Mouse (Mus musculus) T-helper 1 cell (primary cell): ENCODE measurements around the gene Slpi.
"Not testable (repeated sequence)": the region's sequence is repeated elsewhere in the genome, so short reads cannot be mapped to it uniquely, and the experiment has no call there.

ENCODE experiments used
- in situ Hi-C: fragments of 300-600 bp; cut with MboI, MseI; formaldehyde crosslinking; loops from one replicate; pipeline ENCODE4 v1.15.1; 2025; ENCODE audit warnings: high pct_unique_total_duplicates

Slpi gene

DNA sequence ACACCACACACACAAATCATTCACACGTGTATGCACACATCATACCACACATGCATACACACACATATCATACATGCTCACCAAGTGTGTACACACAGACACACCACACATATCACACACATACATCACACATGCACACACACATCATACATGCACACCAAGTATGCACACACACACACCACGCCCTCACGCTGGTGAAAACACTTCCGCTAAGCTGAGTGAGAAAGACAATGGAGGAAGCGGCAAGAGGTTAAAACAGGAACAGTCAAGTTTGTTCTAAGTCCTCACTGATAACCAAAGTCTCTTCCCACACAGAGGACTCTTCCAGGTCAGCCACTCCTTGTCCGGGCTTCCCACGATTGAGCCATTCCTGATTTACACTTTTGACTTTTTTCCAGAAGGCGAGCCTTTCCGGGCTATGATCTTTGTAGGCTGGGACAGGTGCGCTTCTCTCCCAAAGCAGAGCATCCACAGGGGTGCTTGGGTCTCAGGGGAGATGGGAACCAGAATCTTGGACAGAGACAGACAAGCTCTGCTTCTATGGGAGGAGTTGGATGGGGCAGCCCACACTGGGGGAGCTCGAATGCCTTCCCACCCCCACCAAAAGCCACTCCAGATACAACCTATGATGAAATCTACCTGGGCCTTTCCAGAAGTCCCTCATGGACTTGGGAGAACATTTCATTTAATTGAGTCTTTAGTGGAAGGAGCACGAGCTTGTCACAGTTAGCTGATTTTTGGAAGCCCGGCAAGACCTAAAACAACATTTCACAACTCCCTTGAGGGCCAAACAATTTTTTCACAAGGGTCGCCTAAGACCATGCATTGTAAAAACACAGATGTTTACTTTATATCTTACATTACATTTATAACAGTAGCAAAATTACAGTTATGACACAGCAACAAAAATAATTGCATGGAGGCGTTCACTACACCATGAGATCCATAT, 11.1 kb downstream of the Slpi start:
- in situ Hi-C loops = no loop called here

DNA sequence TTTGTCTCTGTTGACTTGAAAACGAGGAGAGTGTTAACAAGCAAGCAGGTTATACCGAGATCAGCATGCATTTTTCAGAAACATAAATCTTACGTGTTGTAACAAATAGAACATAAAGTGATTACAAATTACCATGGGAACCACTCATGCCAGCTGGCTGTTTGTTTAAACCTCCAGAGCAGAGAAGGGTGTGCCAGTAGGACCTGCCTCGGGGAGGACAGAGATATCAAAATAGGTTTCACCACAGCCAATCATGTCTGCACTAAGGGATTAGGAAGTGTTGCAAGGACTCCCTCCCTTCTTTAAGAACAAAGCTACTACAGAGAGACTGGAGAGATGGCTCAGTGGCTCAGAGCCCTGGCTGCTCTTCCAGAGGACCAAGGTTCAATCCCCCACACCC, 15.7 kb downstream of the Slpi start:
- in situ Hi-C loops = no loop called here

DNA sequence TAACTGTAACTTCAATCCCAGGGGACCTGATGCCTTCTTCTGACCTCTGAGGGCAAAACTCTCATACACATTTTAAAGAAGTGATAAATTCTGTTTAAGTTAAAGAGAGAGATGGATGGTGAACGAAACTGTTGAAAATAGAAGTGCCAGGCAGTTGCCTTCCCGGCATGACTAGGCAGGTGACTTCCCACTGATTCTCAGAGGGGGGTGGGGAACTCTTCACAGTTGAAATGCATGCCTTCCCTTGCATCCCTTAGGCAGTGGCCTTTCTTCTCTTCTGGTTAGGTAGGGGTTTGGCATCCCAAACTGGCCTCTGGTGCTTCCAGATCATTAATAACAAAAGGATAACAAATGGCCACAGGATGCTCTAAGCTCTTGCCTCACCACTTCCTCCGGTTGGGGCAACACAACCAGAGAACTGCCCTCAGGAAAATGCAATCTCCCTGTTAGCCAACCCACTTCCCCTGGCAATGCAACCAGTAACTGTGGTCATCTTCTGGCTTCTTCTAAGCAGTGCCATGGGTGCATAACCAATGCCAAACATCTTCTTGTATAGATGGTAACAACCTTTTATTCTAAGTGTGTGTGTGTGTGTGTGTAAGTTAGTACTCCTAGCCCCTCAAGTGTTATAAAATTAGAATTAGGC, 16.4 kb downstream of the Slpi start:
- in situ Hi-C loops = no loop called here

DNA sequence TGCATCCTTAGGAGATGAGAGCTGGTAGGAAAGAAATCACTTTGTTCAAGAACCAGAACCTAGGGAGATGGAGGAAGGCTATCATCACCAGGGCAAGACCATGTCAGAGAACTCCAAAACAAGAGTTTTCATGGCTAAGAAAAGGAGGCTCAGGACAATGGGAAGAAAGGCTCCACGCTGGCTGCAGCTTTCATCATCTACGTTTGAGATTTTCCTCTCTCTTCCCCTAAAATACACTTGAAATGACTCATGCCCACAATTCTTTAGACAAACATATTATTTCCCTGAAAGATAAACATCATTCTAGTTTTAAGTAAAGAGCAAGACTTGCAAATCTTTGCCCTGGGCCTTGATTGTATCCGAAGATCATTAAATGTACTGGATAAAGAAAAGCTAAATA, 17.5 kb downstream of the Slpi start:
- in situ Hi-C loops = no loop called here

DNA sequence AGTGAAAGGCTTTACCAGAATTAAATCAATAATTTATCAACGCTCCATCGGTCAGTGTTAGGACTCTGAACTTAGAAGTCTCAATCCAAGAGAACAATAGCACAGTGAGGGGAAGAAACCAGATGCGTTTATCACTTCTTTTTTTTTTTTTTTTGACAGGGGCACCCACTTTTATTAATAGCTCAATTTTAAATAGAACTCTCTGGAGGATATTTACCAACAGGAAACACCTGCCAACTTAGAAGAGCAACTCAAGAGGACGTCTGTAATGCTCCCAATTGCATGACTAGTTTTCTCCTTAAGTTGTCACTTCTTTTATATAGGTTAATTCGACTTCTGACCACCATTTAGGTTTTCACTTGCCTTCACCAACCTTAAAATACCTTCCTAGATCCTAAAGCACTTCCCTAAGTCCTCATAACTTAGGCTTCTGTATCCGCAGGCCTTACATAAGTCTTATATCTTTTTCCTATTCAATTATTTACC, 20.2 kb downstream of the Slpi start:
- in situ Hi-C loops = no loop called here

DNA sequence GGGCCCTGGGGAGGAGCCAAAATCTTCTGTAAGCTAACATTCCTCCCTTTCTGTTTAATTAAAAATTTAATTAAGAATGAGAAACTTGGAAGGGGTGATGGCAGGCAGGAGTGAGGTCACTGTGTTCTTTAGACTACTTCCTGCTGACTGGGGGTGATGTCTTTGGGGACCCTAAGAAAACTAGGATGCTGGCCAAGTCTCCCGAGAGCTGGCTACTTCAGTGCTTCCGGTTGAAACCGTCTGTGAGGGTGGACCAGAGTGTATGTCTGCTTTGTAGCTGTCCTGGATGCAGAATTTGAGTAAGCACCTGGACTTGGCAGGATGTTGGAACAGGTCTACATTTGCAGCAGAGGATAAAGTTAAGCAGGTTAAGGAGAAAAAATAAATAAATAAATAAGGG, 21.9 kb downstream of the Slpi start:
- in situ Hi-C loops = no loop called here

DNA sequence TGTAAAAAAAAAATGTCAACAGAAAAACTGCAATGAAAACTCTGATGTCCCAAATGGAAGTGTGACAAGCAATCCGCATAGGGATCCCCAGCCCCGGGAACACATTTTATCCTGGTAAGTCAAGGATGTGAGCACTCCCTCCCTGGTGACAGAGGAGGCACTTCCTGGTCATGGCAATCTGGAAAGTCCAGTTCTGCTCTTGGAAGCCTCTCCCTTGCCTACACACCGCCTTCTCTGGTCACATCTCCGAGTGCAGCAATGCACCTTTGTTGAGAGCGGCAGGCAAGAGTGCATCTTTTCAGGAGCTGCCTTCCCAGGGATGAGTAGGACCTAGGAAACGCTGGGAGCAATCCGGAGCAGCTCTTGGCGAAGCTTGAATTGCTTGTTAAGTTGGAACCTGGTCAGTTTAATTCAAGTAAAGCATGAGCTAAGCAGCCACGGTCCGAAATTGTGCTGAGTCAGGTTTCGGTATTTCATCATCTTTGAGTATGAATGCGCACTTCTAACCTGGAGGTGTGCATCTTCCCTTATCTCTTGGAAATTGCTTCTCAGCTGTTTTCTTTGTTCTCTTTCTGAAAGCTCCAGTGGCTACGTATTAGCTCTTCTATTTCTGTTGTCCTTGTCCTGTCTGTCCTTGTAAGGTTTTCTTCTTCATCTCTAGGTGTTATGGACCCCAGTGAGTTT, 27.8 kb downstream of the Slpi start:
- in situ Hi-C loops = no loop called here

DNA sequence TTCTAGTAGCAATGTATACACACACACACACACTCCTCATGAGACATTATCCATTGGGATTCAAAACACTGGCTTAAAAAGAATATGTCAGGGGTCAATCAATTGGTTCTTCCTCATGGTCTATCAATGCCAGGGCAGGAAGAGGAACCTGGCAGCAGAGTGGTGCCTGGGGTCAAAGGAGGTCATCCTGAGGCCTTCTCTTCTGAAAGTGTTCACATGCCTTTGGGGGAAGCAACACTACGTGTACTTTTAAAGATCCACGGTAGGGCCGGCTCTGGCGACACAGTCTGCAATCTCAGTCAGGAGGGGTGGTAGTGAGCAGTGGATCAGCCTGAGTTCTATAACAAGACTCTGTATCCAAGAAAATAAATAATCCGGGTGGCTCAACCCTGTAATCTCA, 29.2 kb downstream of the Slpi start:
- in situ Hi-C loops = no loop called here

DNA sequence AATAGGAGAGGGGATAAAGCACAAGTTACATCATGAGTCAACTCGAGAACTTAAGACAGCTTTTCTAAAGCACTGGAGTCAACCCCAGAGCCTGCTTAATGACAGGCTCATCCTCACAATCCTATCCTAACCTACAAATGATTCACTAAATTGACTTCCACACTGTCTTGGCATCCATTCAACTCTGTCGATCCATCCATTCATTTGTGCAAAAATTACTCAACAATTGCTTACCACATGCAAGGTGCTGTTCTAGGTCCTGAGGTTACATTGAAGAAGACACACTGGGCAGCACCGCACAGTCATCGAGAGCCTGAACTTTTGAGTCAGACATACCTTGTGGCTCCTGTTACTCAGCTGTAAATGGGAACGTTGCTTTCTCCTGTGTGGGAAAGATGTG, 29.9 kb downstream of the Slpi start:
- in situ Hi-C loops = no loop called here

DNA sequence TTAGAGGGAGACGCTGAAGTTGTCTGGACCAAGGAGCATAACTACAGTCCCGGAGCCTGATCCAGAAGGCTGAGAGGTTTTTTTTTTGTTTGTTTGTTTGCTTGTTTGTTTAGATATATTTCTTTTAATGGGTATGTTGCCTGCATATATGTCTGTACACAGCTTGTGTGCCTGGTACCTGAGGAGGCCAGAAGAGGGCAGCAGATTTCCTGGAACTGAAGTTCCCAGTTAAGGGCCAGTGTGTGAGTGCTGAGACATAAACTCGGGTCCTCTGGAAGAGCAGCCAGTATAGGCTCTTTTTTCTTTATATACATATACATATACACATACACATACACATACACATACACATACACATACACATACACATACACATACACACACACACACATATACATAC, 30.5 kb downstream of the Slpi start:
- in situ Hi-C loops = no loop called here

DNA sequence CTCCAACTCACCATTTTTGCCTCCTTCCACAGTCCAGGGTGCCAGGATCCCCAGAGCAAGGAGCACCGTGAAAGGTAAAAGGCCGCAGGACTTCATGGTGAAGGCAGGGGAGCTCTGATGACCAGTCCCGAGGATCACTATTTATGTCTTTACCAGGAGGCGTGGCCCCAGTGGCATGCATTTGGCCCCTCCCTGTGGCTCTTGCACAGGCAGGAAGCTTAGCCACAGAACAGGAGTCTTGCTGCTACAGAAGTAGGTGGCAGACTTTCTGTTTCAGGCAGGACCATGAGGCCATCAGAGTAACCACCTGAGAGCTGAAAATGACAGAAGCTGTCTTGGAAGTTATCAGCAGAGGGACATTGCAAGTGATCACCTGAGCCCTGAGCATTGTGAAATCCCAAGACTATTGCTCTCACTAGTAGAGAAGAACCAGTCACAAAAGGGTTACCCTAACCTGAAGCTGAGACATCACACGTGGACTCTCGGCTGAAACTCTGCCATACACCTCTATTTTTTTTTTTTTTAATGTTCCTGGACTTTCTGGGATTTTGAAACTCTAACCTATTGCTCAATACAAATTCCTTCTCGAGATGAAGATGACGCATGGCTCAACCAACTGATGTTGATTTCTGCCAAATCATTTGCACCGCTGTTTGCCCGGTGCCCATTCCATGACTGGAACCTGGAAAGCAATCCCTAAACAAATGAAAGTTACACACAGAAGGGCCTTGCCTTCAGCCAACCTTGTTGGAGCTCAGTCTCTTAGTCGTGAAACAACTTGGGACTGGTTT, 32.5 kb downstream of the Slpi start:
- in situ Hi-C loops = no loop called here

DNA sequence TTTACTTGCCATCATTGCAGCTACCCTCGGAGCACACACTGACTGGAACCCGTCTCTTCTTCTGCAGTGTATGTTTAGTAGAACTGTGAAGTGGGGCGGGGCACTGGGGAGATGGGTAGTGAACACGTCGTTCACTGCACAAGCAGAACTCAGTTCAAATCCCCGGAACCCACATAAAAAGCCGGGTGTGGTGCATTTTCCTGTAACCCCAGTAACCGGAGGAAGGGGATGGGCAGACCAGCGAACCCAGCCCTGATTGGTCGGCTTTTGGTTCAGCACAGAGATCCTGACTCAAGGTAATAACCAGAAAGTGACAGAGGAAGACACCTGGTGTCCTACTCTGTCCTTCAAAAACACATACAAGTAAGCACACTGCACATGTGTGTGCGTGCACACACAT, 35.5 kb downstream of the Slpi start:
- in situ Hi-C loops = no loop called here

DNA sequence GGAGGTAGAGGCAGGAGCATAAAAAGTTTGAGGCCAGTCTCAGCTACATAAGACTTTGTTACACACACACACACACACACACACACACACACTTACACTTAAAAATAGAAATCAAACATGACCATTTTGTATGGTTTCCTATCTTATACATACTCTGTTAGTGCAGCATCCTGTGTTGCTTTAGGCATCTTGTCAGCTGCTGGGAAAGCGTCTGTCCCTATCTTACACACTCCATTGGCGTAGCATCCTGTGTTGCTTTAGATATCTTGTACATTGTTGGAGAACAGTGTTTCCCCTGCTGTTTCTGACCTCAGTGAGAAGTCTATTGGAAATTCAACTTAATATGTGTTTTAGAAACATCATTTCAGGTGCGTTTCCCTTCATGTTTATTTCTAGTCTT, 36.2 kb downstream of the Slpi start:
- in situ Hi-C loops = no loop called here

DNA sequence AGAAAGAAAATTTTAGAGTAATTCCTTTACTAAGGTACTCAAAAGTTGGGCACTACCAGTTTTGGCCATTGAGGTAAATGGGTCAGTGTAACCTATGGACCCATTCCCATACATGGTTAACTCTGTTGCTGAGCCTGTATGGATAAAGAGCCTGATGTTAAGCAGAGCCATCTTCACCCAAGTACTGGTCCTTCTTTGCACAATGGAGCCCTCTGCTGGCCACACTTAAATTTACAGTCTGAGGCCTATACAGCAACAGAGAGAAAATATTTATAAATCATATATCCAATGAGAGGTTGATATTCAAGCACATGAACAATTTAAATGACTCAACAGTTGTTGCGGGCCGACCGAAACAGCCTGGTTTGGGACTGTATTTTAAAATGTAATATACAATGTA, 39.9 kb downstream of the Slpi start:
- in situ Hi-C loops = no loop called here

DNA sequence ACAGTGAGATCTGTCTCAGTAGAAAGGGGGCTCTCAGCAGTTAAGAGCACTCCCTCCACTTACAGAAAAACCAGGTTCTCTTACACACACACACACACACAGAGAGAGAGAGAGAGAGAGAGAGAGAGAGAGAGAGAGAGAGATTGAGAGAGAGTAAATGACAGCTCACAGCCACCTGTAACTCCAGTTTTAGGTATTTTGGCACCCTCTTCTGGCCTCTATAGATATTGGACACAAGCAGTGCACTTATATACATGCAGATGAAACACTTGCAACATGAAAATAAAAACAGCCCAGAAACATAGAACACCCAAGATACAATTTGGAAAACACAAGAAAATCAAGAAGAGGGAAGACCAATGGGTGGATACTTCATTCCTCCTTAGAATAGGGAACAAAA, 41.2 kb downstream of the Slpi start:
- in situ Hi-C loops = not testable (repeated sequence)

DNA sequence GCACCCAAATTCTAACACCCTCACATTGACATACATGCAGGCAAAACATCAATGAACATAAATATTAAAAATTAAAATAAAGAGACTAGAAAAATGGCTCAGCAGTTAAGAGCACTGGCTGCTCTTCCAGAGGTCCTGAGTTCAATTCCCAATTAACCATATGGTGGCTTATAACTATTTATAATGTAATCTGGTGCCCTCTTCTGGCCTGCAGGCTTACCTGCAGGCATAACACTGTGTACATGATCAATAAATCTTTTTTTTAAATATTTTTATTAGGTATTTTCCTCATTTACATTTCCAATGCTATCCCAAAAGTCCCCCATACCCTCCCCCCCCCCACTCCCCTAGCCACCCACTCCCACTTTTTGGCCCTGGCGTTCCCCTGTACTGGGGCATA, 45.2 kb downstream of the Slpi start:
- in situ Hi-C loops = not testable (repeated sequence)

DNA sequence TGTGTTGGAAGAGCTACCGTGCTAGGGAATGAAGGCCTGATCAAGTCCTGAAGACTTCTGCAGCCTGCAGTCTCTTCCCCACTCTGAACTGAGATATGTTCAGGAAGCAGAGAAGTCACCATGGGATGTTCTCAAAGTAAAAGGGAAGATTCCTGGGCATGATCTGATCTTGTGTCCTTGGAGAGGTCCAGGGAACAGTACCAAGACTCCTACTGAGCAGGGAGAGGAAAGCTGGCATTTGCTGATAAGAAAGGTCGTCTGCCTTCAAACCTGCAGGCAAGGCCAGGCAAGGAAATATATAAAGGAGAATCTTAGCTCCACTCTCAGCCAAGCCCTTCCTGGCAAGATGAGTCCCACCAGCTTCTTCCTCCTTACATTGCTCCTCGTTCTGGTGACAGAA, 56.5 kb downstream of the Slpi start, which contains the start of gene Svs5:
Gene Svs5, plus strand, starts transcription at position 301 of the 400 bp plus-strand sequence.
- in situ Hi-C loops = not testable (repeated sequence)

DNA sequence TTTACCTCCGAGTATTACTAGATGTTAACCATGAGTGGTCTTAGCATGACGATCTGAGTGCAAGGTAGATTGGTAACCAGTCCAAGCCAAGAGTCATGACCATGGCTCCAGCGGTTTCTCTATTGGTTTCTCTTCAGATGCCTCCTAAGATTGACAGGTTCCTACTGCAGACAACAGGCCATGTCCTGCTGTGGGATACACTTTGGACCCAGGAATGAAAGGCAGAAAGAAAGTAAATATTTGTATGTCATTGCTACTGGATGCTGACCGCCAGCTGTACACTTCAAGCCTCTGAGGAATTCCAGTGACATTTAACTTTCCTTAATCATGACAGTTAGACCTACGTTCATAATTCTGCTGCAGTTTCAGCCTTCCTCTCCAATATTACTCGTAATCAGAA, 67.9 kb downstream of the Slpi start:
- in situ Hi-C loops = no loop called here

DNA sequence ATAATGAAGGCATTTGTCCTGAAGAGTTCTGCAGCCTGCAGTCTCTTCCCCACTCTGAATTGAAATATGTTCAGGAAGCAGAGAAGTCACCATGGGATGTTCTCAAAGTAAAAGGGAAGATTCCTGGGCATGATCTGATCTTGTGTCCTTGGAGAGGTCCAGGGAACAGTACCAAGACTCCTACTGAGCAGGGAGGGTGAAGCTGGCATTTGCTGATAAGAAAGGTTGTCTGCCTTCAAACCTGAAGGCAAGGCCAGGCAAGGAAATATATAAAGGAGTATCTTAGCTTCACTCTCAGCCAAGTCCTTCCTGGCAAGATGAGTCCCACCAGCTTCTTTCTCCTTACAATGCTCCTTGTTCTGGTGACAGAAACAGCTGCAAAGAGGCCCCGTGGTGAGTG, 72.4 kb downstream of the Slpi start, which contains the start of gene Svs6:
Gene Svs6, plus strand, starts transcription at position 301 of the 400 bp plus-strand sequence.
- in situ Hi-C loops = not testable (repeated sequence)

DNA sequence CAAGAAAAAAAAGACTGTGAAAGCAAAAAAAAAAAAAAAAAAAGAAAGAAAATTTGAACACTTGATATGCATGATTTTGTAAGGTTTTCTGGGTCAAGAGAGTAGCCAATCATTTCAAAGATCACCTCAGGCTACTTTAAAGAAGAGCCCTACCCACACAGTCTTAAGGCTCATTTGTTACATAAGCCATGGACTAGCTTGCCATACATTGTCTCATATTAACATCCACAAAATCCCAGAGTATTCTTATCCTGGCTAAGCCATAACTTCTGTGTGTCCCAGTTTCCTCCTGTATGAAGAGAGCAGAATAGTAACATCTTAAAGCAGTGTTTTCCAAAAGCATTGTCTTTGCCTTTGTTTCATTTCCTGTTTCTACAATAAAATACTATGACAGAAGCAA, 73.4 kb downstream of the Slpi start:
- in situ Hi-C loops = not testable (repeated sequence)

DNA sequence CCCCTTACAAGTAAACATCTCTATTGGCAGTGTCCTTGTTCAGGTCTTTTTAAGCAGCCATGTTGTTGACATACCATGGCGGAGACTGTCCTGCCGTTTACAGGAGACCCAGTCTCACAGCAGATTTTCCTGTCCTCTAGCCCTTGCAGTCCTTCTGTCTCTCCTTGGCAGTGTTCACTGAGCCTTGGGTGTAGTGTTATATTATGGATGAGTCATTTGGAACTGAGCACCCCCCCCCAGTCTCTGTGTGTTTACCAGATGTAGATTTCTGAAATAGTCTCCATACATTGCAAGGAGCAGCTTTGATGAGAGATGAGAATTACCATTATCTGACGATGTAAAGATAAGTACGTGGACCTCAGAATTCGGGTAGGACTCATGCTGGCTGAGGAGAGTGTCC, 76.3 kb downstream of the Slpi start:
- in situ Hi-C loops = no loop called here
